Mouse (Mus musculus) layer of hippocampus, adult 2 months (tissue): ENCODE measurements at regions not wholly inside any gene's neighbourhood (a gene's known extent, or its start where the extent isn't known, plus 50 kb on each side); places are given as distances from the start of the nearest gene placed in this dataset.

ENCODE experiments used
- DNase-seq, 2 experiments: peaks; one replicate each; pipeline ENCODE4 v3.0.0; 2022; ENCODE audit warnings: low spot score in 2 of 2
- H3K27ac ChIP-seq: fragments of 200-600 bp; 2 replicates; pipeline ENCODE4 v1.8.1; 2022
- H3K4me3 ChIP-seq: fragments of 200-600 bp; 2 replicates; pipeline ENCODE4 v1.8.1; 2022; ENCODE audit warnings: mild to moderate bottlenecking
- CTCF ChIP-seq: fragments of 200-600 bp; conservative IDR thresholded peaks from 2 replicates; pipeline ENCODE4 v1.8.1; 2022; ENCODE audit warnings: antibody characterized with exemption, mild to moderate bottlenecking, moderate library complexity

- Histone ChIP-seq H3K27ac (no peak overlapping the region), H3K4me3 (no peak overlapping the region)
- no peak for TF ChIP-seq CTCF
- DNase-seq, result no peak
These were observed 56.4 kb downstream of the Cxcr4 start for GRCm38 (mm10) chr1:128535537-128536150.

DNA sequence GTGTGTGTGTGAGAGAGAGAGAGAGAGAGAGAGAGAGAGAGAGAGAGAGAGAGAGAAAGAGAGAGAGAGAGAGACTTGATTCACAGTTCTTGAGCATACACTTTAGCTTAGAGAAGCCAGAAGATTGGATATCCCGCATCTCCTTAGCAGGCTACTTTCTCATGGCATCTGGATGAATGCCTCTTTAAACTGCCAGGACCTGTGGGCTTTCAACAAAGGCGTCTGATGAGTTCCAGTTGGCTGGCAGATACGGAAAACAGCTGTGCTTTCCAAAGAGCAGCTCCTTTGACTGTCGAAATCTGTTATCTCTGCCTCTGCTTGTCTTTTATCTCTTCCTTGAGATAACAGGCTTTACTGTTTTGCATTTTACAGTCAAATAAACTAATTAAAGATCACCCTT, 59.5 kb downstream of the Cxcr4 start:
- Histone ChIP-seq H3K4me3 (no peak overlapping the region), H3K27ac (no peak overlapping the region)
- no peak for TF ChIP-seq CTCF
- DNase-seq, result no peak

DNA sequence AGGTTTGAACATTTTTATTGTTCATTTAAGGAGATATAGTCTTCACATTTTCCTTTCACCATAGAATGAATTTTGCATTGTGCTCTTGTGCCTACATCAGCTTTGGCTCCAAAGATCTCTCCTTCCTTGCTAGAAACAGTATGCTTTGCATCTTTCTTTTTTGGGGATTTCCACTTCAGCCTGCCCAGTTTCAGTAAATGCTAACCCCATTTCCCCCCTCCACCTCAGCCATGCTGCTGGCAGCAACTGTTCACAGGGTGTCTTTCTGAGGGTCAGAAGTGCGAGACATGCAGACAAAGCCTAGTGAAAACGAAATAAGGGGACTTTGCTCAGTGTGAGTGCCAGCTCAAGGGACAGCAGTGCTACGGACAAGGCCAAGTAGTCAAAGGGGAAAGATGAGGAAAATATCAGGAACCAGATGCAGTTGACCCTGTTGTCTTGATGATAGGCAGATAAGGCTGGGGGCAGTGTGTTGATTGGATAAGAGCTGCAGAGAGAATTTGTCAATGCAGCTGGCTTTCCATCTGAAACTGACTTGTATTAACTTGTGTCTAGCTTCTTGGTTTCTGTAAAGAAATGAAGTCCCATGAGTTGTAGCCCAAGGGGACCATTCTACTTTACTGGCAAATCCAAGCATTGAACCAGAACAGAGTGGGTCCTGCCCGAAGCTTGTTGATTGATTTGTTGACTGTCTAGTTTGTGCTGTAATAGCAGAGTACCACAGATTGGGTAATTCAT, 62.1 kb downstream of the Cxcr4 start:
- H3K27ac ChIP-seq, result no peak overlapping the region
- no peak for TF ChIP-seq CTCF
- no peak overlapping the region for H3K4me3 ChIP-seq
- no peak for DNase-seq

- TF ChIP-seq CTCF, result no peak
- DNase-seq, result no peak
- no peak overlapping the region for H3K27ac ChIP-seq
- H3K4me3 ChIP-seq, result no peak overlapping the region
These were observed 72.9 kb downstream of the Cxcr4 start for GRCm38 (mm10) chr1:128519234-128519633.

DNA sequence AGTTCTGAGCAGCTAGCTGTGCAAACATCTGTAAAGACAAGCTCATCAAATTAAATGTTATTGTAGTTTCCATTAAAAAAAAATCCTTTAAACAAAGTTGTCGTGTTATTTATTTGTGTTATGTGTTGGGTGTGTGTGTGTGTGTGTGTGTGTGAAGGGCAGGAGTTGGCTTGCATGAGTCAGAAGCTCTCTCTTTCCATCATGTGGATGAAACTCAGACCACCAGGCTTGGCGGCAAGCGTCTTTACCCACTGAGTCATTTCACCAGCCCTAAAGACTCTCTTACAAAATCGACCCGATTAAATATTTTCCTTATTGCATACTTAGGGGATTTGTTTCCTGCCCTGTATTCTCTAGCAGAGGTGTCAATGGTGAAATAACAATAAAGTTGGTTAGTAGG, 73.6 kb downstream of the Cxcr4 start:
- Histone ChIP-seq H3K27ac (no peak overlapping the region), H3K4me3 (no peak overlapping the region)
- DNase-seq, result no peak
- no peak for TF ChIP-seq CTCF

GRCm38 (mm10) chr1:128517351-128517750, 74.7 kb downstream of the Cxcr4 start:
- no peak for TF ChIP-seq CTCF
- H3K27ac ChIP-seq, result no peak overlapping the region
- DNase-seq, result no peak
- no peak overlapping the region for H3K4me3 ChIP-seq

DNA sequence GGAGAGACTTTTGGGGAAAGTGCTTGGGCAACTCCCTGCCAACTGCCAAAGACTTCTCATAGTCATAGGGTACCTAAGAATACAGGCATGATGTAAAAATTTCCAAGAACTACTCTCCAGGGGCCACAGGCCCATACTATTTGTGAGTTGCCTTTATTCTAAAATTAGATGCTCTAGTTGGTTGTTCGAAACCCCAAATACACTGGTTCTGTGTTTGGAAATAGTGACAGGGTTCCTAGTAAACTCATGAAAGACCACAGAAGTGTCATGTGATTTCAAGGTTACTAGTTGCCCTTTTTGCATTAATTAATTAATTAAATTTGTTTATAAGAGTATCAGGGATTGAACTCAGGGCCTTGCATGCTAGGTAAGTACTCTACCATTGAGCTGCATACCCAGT, 77.8 kb downstream of the Cxcr4 start:
- no peak for DNase-seq
- Histone ChIP-seq H3K4me3 (no peak overlapping the region), H3K27ac (no peak overlapping the region)
- no peak for TF ChIP-seq CTCF

DNA sequence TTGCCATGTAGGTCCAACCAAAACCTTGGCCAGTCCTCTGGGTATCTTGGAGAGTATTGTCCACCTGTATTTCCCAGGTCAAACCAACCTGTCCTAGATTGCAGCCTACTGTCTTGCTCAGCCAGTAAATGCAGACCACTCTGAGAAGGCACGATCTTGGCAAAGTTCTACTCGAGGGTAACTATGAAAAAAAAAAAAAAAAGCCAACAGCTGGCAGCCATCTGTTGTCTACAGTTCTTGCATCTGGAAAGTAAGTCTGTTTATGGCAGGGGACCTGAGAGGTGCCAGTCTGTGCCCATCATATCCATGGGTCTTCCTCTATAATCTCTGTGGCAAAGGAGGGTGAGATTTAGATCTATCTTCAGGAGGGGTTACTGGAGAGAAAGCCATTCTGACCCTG, 78.2 kb downstream of the Cxcr4 start:
- TF ChIP-seq CTCF, result no peak
- Histone ChIP-seq H3K4me3 (no peak overlapping the region), H3K27ac (no peak overlapping the region)
- DNase-seq, result no peak

DNA sequence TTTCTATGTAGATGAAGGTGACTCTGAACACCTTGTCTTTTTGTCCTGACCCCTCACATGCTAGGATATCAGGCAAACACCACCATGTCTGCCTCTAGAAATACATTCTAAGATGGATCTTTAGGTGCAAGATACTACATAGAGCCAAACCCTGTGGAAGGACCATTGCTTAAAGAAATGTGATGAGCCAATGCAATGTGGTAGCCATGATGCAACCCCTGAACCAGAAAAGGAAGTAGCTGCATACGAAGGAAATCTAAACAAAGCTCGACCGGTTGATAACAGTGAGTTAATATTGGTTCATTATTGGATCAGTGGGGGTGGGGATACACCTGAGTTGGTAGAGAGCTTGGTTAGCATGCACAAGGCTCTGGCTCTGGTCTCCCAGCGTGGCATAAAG, 78.9 kb downstream of the Cxcr4 start:
- no peak overlapping the region for H3K27ac ChIP-seq
- DNase-seq, result no peak
- no peak for TF ChIP-seq CTCF
- no peak overlapping the region for H3K4me3 ChIP-seq

DNA sequence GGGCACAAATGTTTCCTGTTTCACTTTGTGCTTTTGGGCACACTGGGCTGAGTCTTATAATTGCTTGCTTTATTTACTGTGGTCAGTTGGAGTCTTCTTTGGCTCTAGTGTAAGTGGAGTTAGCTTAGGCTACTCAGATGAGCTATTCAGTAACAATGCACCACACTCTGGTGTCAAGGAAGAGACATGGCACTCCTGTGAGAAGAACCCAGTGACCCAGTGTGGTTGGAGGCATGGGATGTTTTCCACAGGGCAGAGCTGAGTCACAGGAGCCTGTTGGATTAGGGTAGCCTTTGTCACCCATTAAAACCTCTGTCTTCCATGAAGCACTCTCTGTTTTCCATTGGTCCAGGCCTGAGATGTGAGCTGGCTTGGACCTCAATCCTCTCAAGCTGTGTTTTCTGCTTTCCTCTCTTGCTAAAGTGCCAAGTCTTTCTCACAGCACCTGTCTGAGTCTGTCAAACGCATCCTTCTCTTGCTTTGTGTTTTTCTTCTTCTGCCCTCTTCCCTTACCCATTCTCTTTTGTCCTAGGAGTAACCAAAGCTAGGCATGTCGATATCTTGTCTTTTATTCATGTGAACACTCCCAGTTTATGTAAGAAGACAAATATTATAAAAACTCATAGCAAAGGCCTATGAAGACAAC, 83.2 kb downstream of the Cxcr4 start:
- no peak for DNase-seq
- H3K27ac ChIP-seq, result no peak overlapping the region
- TF ChIP-seq CTCF, result no peak
- H3K4me3 ChIP-seq, result no peak overlapping the region

DNA sequence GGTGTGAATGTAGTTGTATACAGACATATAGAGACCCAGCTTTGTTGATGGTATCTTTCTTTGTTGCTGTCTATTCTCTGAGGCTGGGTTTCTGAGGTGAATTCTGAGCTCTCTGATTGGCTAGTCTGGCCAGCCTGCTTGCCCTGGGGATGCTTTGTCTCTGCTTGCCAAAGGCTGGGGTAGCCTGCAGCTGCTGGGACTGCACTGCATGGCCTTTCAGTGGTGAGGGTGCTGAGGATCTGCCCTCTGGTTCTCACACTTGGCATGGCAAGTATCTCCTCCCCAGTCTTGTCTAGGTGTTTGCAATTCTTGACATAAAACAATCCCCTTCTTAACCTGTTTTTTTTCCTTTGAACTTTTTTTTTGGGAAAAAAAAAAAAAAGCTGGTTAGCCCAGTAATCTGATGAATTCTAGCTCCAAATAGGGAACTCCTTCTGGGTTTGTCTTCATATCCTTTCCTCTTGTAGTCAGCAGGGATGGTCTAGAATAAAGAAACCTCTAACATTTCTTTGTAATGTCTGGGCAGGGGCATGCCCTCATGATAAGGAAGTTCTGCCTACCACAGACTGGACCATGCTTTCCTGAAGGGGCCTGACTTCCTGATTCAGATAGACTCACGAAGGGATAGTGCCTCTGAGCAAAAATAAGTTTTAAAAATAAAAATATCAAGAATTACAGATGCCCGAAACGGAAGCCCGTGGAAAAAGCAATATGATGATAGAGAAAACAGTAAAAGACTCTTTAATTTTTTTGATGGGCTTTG, 85.4 kb downstream of the Cxcr4 start:
- H3K27ac ChIP-seq, result no peak overlapping the region
- TF ChIP-seq CTCF, result no peak

DNA sequence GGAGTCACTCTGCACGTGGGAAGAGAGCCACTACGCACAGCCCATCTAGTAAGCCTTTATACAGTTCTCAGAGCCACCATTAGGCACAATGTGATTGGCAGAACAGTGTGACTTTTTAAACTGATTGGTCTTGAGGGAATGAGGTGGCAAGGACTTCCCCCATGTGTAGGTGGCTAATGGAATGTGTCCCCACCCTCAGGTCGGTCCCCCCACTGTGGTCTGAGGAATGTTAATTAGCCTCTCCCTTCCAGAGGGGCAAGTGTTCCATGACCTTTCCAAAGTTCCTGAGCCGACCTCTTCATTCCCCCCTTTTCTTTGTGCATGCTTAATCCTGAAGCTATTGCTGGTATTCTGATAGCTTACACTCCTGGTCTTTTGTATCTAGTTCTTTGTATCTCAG, 87.2 kb upstream of the Dars start:
- H3K4me3 ChIP-seq, result no peak overlapping the region
- no peak for DNase-seq
- no peak for TF ChIP-seq CTCF
- no peak overlapping the region for H3K27ac ChIP-seq

More for the DNA sequence above, 85.4 kb downstream of the Cxcr4 start:
- no peak for DNase-seq
- H3K4me3 ChIP-seq, result no peak overlapping the region
